Mouse (Mus musculus) brain, embryonic 14.5 days (tissue): ENCODE data around the gene Htr1d.

Experiments used
- CTCF ChIP-seq: fragments of 200-500 bp; IDR thresholded peaks from 2 replicates; pipeline ENCODE4 v1.5.1; 2012; ENCODE audit warnings: inconsistent platforms, mild to moderate bottlenecking, moderate library complexity, borderline replicate concordance; ENCODE audit not compliant: insufficient read depth, insufficient read length; ENCODE audit errors: extremely low read depth
- POLR2A ChIP-seq: fragments of 200-500 bp; IDR thresholded peaks from 2 replicates; pipeline ENCODE4 v1.6.1; 2012; ENCODE audit warnings: mild to moderate bottlenecking, inconsistent platforms, borderline replicate concordance; ENCODE audit not compliant: poor library complexity, insufficient read depth, insufficient read length, severe bottlenecking; ENCODE audit errors: extremely low read depth

GRCm38 (mm10) chr4:136450271-136450670 lies 26.9 kb downstream of the Htr1d start:
- no peak for TF ChIP-seq CTCF
- no peak for TF ChIP-seq POLR2A
